Mouse (Mus musculus): ENCODE measurements around the gene Ankrd23. TPM values are rescaled to one million over a fixed set of nuclear protein-coding genes. Genes with fewer than 3 reads are reported as not detected.

Ankrd23 gene
- polyA plus RNA-seq, 2 experiments from 2014 or later = 28.7 to 52.4 TPM

GRCm38 (mm10) chr1:36513310-36513709 is 23.4 kb downstream of the Ankrd23 start:
- no peak for ATAC-seq

- no peak for ATAC-seq
Observed at GRCm38 (mm10) chr1:36512966-36513280, 23.8 kb downstream of the Ankrd23 start.

- ATAC-seq = peak; percentile 27
Observed at GRCm38 (mm10) chr1:36512089-36512965, 24.4 kb downstream of the Ankrd23 start.

GRCm38 (mm10) chr1:36511289-36512021 is 25.2 kb downstream of the Ankrd23 start, which contains the start of gene Cnnm3:
Gene Cnnm3 (plus strand): TSS chr1:36511867.
- peak; percentile 98 for ATAC-seq

GRCm38 (mm10) chr1:36508238-36508637 is 28.4 kb downstream of the Ankrd23 start:
- no peak for ATAC-seq

- ATAC-seq = peak; percentile 72
Observed at GRCm38 (mm10) chr1:36501261-36501660, 35.4 kb downstream of the Ankrd23 start.

- no peak for ATAC-seq
Observed at GRCm38 (mm10) chr1:36497312-36497711, 39.4 kb downstream of the Ankrd23 start.

GRCm38 (mm10) chr1:36496719-36497118 is 40.0 kb downstream of the Ankrd23 start:
- ATAC-seq = no peak

GRCm38 (mm10) chr1:36493299-36493698 is 43.4 kb downstream of the Ankrd23 start:
- ATAC-seq = no peak

GRCm38 (mm10) chr1:36492416-36493139 is 44.1 kb downstream of the Ankrd23 start:
- ATAC-seq = no peak

GRCm38 (mm10) chr1:36489661-36490060 is 47.0 kb downstream of the Ankrd23 start:
- no peak for ATAC-seq

GRCm38 (mm10) chr1:36487111-36487510 is 49.6 kb downstream of the Ankrd23 start:
- no peak for ATAC-seq

GRCm38 (mm10) chr1:36485080-36485479 is 51.6 kb downstream of the Ankrd23 start:
- no peak for ATAC-seq

GRCm38 (mm10) chr1:36483825-36484224 is 52.9 kb downstream of the Ankrd23 start:
- no peak for ATAC-seq

Other genes with a start within 250 kb of the Ankrd23 start
- gene Arid5a, start 229.2 kb downstream of the Ankrd23 start, polyA plus RNA-seq (2017; shearing (Covaris generic)) = 10 to 100 TPM; 74.3 to 91.9 TPM
- gene Kansl3, start 167.7 kb downstream of the Ankrd23 start, polyA plus RNA-seq (2017; shearing (Covaris generic)) = 10 to 100 TPM; 43.4 to 44.7 TPM
- gene Fer1l5, start 164.6 kb downstream of the Ankrd23 start, polyA plus RNA-seq (2017; shearing (Covaris generic)) = under 1 TPM in 1 of 2 experiments, not detected in 1; 0.42 TPM
- gene Lman2l, start 91.6 kb downstream of the Ankrd23 start, polyA plus RNA-seq (2017; shearing (Covaris generic)) = 10 to 100 TPM in 1 of 2 experiments, 1 to 10 TPM in 1; 9.1 to 13.3 TPM
- gene Cnnm4, start 65.3 kb downstream of the Ankrd23 start, polyA plus RNA-seq (2017; shearing (Covaris generic)) = 10 to 100 TPM in 1 of 2 experiments, 1 to 10 TPM in 1; 9.0 to 10.4 TPM
- 1 to 10 TPM; 4.0 to 5.5 TPM for gene Cnnm3, start 25.0 kb downstream of the Ankrd23 start, polyA plus RNA-seq (2017; shearing (Covaris generic))
- gene Gm42417, start 2.5 kb upstream of the Ankrd23 start, polyA plus RNA-seq (2017; shearing (Covaris generic)) = under 1 TPM in 1 of 2 experiments, not detected in 1; 0.73 TPM
- gene Ankrd39, start 10.6 kb upstream of the Ankrd23 start, polyA plus RNA-seq (2017; shearing (Covaris generic)) = 10 to 100 TPM; 21.5 to 21.6 TPM
- under 1 TPM in 1 of 2 experiments, not detected in 1; 0.13 TPM for gene Sema4c, start 21.5 kb upstream of the Ankrd23 start, polyA plus RNA-seq (2017; shearing (Covaris generic))
- not detected for gene Fam178b, start 146.3 kb upstream of the Ankrd23 start, polyA plus RNA-seq (2017; shearing (Covaris generic))
- gene Cox5b, start 154.6 kb upstream of the Ankrd23 start, polyA plus RNA-seq (2017; shearing (Covaris generic)) = 100 to 1,000 TPM; 325 to 418 TPM
- not detected for gene 4933424G06Rik, start 173.3 kb upstream of the Ankrd23 start, polyA plus RNA-seq (2017; shearing (Covaris generic))
- 10 to 100 TPM; 41.9 to 51.7 TPM for gene Actr1b, start 177.5 kb upstream of the Ankrd23 start, polyA plus RNA-seq (2017; shearing (Covaris generic))
- 100 to 1,000 TPM; 171 to 269 TPM for gene Zap70, start 224.9 kb upstream of the Ankrd23 start, polyA plus RNA-seq (2017; shearing (Covaris generic))